Mouse (Mus musculus): ENCODE results near the gene Glb1l2. TPM values are rescaled to one million over a fixed set of nuclear protein-coding genes. Genes with fewer than 3 reads are reported as not detected.

Glb1l2 gene
- total and polyA plus RNA-seq, 3 experiments = not detected

DNA sequence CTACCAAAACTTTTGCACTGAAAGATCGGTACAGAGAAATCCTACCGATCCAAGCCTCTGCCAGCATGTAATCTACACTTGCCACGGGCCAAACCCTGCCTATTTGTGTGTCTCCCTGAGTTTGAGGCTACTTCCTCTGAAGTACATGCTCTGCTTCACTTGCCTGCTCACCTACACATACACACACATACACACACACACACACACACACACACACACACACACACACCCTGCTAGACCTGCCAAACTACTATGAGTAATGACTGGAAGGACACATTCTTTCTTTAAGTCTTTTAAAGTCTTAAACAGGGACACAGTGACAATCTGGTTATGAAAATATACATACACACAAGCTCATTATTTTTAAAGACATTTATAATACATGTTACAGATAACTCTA is 8.1 kb downstream of the Glb1l2 start:
- no peaks in the 10 kb centered on the region for H3K9me3 ChIP-seq (replicated peaks; ENCODE audit: insufficient read depth, low read length)
- no peaks in the 10 kb centered on the region for H3K36me3 ChIP-seq (ENCODE audit: control insufficient read depth in 1 of 2, insufficient read depth in 2 of 2, low read length in 2 of 2)
- H3K27me3 ChIP-seq (ENCODE audit: control insufficient read depth in 1 of 2, insufficient read depth in 2 of 2, low read length in 2 of 2) = no peaks in the 10 kb centered on the region
- no peaks in the 10 kb centered on the region for H3K4me1 ChIP-seq (ENCODE audit: control insufficient read depth in 1 of 2, insufficient read depth in 2 of 2, low read length in 2 of 2)
- TF ChIP-seq ETS1 (IDR thresholded peaks at IDR 0.05; ENCODE audit: low read depth, low read length) (no peak), ZMIZ1 (IDR thresholded peaks at IDR 0.05; ENCODE audit: low read depth, low read length) (no peak), NELFE (IDR thresholded peaks at IDR 0.05; ENCODE audit: low read depth, low read length) (no peak), MEF2A (IDR thresholded peaks at IDR 0.05; ENCODE audit: extremely low read depth, insufficient replicate concordance, low read depth, low read length, poor library complexity, severe bottlenecking) (no peak), JUND (IDR thresholded peaks at IDR 0.05; ENCODE audit: low read depth, low read length) (no peak), TAL1 (IDR thresholded peaks at IDR 0.05; ENCODE audit: low read length) (no peak), GABPA (IDR thresholded peaks at IDR 0.05; ENCODE audit: low read depth, low read length) (no peak), MAFK (IDR thresholded peaks at IDR 0.05; ENCODE audit: borderline replicate concordance, low read depth, low read length) (no peak), NRF1 (IDR thresholded peaks at IDR 0.05; ENCODE audit: insufficient read depth, low read depth, low read length, poor library complexity, severe bottlenecking) (no peak), ZKSCAN1 (IDR thresholded peaks at IDR 0.05; ENCODE audit: low read depth, low read length) (no peak), USF2 (IDR thresholded peaks at IDR 0.05; ENCODE audit: borderline replicate concordance in 1 of 2, insufficient read depth in 1 of 2, low read depth in 1 of 2, low read length in 2 of 2) (no peak), RAD21 (IDR thresholded peaks at IDR 0.05; ENCODE audit: low read depth, low read length) (no peak), CTCF (IDR thresholded peaks at IDR 0.05 in 2 of 3, conservative IDR thresholded peaks at IDR 0.05 in 1 of 3; ENCODE audit: control insufficient read depth in 1 of 3, insufficient read depth in 1 of 3, low read depth in 2 of 3, low read length in 3 of 3, poor library complexity in 1 of 3, severe bottlenecking in 1 of 3) (no peak), EP300 (IDR thresholded peaks at IDR 0.05; ENCODE audit: low read depth in 1 of 2, low read length in 2 of 2) (no peak)
- H3K9ac ChIP-seq (ENCODE audit: control insufficient read depth, low read depth, low read length, poor library complexity, severe bottlenecking) = no peak overlapping the region
- DNase-seq (ENCODE audit: low read depth, low spot score) = no peak
- H3K4me3 ChIP-seq (ENCODE audit: control insufficient read depth in 1 of 2, insufficient read depth in 1 of 2, low read depth in 2 of 2, low read length in 2 of 2) = no peak overlapping the region
- H3K27ac ChIP-seq (ENCODE audit: control insufficient read depth, low read depth, low read length) = no peak overlapping the region
- H3K79me2 ChIP-seq (ENCODE audit: control insufficient read depth, insufficient read depth, low read length, poor library complexity) = no peaks in the 10 kb centered on the region

DNA sequence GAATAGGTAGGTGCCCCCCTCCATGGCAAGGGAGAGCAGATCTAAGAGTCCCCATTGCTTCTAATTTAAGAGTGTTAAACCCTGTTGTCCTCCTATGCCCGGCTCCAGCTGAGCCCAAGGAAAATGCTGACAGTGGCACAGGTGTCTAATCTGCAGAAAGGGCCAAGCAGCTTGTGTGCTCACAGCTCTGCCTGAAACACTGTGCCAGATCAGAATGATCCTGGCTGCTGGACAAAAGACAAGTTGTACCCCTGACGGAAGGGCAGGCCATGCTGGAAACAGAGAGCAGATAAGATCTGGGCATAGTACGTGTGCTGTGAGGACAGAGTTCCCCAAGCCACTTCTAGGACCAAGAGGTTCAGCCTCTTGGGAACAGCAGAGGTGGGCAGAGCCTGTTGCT is 13.4 kb downstream of the Glb1l2 start:
- Histone ChIP-seq H3K27ac (ENCODE audit: control insufficient read depth, low read depth, low read length) (no peak overlapping the region), H3K36me3 (ENCODE audit: control insufficient read depth in 1 of 2, insufficient read depth in 2 of 2, low read length in 2 of 2) (no peaks in the 10 kb centered on the region), H3K4me1 (ENCODE audit: control insufficient read depth in 1 of 2, insufficient read depth in 2 of 2, low read length in 2 of 2) (no peaks in the 10 kb centered on the region), H3K9ac (ENCODE audit: control insufficient read depth, low read depth, low read length, poor library complexity, severe bottlenecking) (no peak overlapping the region), H3K4me3 (ENCODE audit: control insufficient read depth in 1 of 2, insufficient read depth in 1 of 2, low read depth in 2 of 2, low read length in 2 of 2) (no peak overlapping the region), H3K9me3 (replicated peaks; ENCODE audit: insufficient read depth, low read length) (no peaks in the 10 kb centered on the region), H3K79me2 (ENCODE audit: control insufficient read depth, insufficient read depth, low read length, poor library complexity) (no peaks in the 10 kb centered on the region), H3K27me3 (ENCODE audit: control insufficient read depth in 1 of 2, insufficient read depth in 2 of 2, low read length in 2 of 2) (no peaks in the 10 kb centered on the region)
- no peak for DNase-seq (ENCODE audit: low read depth, low spot score)
- TF ChIP-seq ZC3H11A (IDR thresholded peaks at IDR 0.05; ENCODE audit: low read depth, low read length) (no peak), GATA1 (IDR thresholded peaks at IDR 0.05; ENCODE audit: low read depth, low read length) (no peak), POLR2AphosphoS5 (IDR thresholded peaks at IDR 0.05; ENCODE audit: borderline replicate concordance, low read depth, low read length) (no peak), MYB (IDR thresholded peaks at IDR 0.05; ENCODE audit: low read depth, low read length) (no peak), E2F4 (IDR thresholded peaks at IDR 0.05; ENCODE audit: borderline replicate concordance, low read depth, low read length) (no peak), CTCF (IDR thresholded peaks at IDR 0.05 in 2 of 3, conservative IDR thresholded peaks at IDR 0.05 in 1 of 3; ENCODE audit: control insufficient read depth in 1 of 3, insufficient read depth in 1 of 3, low read depth in 2 of 3, low read length in 3 of 3, poor library complexity in 1 of 3, severe bottlenecking in 1 of 3) (no peak), CHD2 (IDR thresholded peaks at IDR 0.05; ENCODE audit: low read length) (no peak), ETS1 (IDR thresholded peaks at IDR 0.05; ENCODE audit: low read depth, low read length) (no peak), BHLHE40 (IDR thresholded peaks at IDR 0.05; ENCODE audit: borderline replicate concordance, low read depth, low read length) (no peak), USF1 (IDR thresholded peaks at IDR 0.05; ENCODE audit: low read depth, low read length) (no peak), HCFC1 (IDR thresholded peaks at IDR 0.05; ENCODE audit: low read depth, low read length) (no peak), NELFE (IDR thresholded peaks at IDR 0.05; ENCODE audit: low read depth, low read length) (no peak), EP300 (IDR thresholded peaks at IDR 0.05; ENCODE audit: low read depth in 1 of 2, low read length in 2 of 2) (no peak), CHD1 (IDR thresholded peaks at IDR 0.05; ENCODE audit: low read depth, low read length) (no peak), ZMIZ1 (IDR thresholded peaks at IDR 0.05; ENCODE audit: low read depth, low read length) (no peak), GABPA (IDR thresholded peaks at IDR 0.05; ENCODE audit: low read depth, low read length) (no peak), POLR2A (IDR thresholded peaks at IDR 0.05; ENCODE audit: control insufficient read depth in 1 of 2, insufficient read depth in 1 of 2, low read depth in 1 of 2, low read length in 2 of 2, poor library complexity in 1 of 2) (no peak), ZKSCAN1 (IDR thresholded peaks at IDR 0.05; ENCODE audit: low read depth, low read length) (no peak), RCOR1 (IDR thresholded peaks at IDR 0.05; ENCODE audit: low read depth, low read length) (no peak), POLR2AphosphoS2 (IDR thresholded peaks at IDR 0.05; ENCODE audit: low read length) (no peak)

Measured in MEL (cell line).